Mouse (Mus musculus): ENCODE measurements around the gene Ift74.

Gene Ift74

GRCm38 (mm10) chr4:94692175-94692574, 77.9 kb downstream of the Ift74 start:
- no peak for DNase-seq (ENCODE audit: low read depth, low spot score)

- no peak for DNase-seq (ENCODE audit: low read depth, low spot score)
Observed at GRCm38 (mm10) chr4:94696368-94696767, 82.1 kb downstream of the Ift74 start.

GRCm38 (mm10) chr4:94711002-94711401, 96.7 kb downstream of the Ift74 start:
- no peak for DNase-seq (ENCODE audit: low read depth, low spot score)

GRCm38 (mm10) chr4:94711426-94711825, 97.1 kb downstream of the Ift74 start:
- DNase-seq (ENCODE audit: low read depth, low spot score): no peak

- no peak for DNase-seq (ENCODE audit: low read depth, low spot score)
Observed at GRCm38 (mm10) chr4:94713741-94714140, 99.5 kb downstream of the Ift74 start.

GRCm38 (mm10) chr4:94715166-94715565, 100.9 kb downstream of the Ift74 start:
- DNase-seq (ENCODE audit: low read depth, low spot score): no peak

- no peak for DNase-seq (ENCODE audit: low read depth, low spot score)
Observed at GRCm38 (mm10) chr4:94725799-94726198, 111.5 kb downstream of the Ift74 start.

- DNase-seq (ENCODE audit: low read depth, low spot score): no peak
Observed at GRCm38 (mm10) chr4:94732721-94733120, 118.4 kb downstream of the Ift74 start.

GRCm38 (mm10) chr4:94737326-94738295, 123.3 kb downstream of the Ift74 start:
- no peak for DNase-seq (ENCODE audit: low read depth, low spot score)

GRCm38 (mm10) chr4:94738838-94739731, 124.8 kb downstream of the Ift74 start, which contains the start of gene Tek:
TSS of gene Tek (plus strand) at chr4:94739289.
- DNase-seq (ENCODE audit: low read depth, low spot score): no peak

GRCm38 (mm10) chr4:94741824-94742223, 127.5 kb downstream of the Ift74 start:
- DNase-seq (ENCODE audit: low read depth, low spot score): no peak
